Mouse (Mus musculus) right cerebral cortex, postnatal 14 days (tissue): ENCODE results near the gene 2300009A05Rik.

ENCODE experiments used
- DNase-seq: peaks from one replicate; pipeline ENCODE4 v3.0.0; 2022

2300009A05Rik gene

DNA sequence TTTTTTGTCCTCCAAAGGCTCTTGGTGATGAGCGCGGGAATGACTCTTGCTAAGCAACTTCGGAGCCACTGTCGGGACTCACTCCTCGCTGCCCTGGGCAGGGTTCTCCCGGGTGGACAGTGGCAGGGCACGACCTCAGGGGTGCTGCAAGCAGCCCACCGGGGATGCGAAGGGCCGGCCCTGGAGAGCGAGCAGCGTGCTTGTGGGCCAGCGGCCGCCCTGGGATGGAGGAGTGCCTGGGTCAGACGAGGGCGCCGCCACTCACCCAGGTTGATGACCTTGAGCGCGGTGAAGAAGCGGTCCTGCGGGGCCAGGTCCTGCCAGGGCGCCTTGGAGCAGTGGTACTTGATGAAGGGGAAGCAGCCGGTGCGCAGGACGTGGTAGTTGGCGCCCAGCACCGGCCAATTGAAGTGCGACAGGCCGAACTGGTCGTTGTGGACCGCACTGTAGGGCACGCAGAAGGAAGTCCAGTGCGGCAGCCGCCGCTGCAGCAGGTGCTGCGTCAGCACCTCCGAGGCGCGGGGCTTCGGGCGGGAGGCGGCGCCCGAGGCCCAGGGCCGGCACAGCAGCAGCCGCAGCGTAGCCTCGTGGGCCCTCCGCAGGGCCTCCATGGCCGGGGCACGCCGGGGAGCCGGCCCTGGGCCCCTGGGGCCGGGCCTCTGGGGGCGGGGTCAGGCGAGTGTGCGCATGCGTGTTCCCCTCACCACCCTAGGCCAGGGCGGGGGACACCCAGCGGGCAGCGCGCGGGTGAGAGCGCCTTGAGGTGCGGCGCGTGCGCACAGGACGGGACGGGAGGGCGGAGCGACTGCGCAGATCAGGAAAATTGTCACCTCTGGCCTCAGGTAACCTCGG, at the start of gene 2300009A05Rik:
Gene 2300009A05Rik (minus strand): TSS at position 636 of the 852 bp plus-strand sequence.
- peak; percentile 92 for DNase-seq

DNA sequence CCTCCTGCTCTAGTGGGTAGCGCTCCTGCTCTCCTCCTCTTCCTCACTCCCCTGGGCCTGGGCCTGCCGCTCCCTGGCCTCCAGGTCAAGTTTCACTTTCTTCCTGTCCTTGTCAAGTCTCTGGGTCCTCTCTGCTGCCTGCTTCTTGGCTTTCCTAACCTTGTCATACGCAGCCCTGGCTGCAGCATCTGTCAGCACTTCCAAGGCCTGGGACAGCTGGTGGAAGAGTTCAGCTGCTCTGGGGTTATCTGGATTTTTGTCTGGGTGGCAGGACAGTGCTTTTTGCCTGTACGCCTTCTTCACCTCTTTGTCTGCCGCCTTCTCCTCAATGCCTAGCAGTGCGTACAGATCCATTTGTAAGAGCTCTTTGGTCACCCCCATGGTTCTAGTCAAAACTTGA, 44.6 kb upstream of the 2300009A05Rik start:
- no peak for DNase-seq

DNA sequence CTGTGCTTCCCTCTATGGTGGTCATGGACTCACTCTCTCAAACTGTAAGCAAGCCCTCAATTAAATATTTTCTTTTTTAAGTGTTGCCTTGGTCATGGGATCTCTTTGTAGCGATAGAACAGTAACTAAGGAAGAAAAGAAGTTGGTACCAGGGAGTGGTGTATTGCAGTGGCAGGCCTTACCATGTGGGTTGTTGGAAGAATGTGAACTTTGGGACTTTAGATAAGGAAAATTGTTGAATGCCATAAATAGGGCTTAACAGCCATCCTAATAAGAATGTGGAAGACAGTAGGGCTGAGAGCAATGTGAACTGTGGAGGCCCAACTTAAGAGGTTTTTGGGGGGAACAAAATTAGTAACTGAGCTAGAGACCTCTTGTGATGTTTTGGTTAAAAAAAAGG, 31.6 kb upstream of the 2300009A05Rik start:
- no peak for DNase-seq

DNA sequence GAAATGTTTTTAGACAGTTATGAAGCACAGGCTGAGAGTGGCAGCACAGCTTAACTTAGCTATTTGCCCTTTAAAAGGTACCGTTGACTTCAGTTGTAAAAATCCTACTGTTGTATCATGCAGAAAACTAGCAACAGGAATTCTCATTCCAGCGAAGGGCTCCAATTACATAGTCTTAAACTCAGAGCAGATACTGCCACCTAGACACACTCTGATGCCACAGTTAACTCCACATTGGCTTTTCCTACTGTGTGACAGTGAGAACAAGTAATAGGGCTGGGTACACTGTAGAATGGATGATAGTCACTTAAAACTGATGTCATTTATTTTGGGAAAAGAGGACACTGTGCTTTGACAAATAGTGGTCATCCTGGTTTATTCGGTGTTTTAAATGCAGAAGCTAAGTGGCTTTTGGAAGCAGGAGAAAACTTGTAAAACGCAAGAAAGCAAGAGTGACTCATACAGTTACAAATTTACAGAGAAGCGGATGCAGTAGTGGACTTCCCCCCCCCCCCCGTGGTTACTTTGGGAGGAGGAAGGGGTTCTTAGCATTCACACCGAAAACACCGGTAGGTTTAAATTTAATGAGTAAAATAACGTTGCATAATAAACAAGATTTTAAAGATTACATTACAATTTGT, 22.2 kb upstream of the 2300009A05Rik start:
- DNase-seq, result no peak

DNA sequence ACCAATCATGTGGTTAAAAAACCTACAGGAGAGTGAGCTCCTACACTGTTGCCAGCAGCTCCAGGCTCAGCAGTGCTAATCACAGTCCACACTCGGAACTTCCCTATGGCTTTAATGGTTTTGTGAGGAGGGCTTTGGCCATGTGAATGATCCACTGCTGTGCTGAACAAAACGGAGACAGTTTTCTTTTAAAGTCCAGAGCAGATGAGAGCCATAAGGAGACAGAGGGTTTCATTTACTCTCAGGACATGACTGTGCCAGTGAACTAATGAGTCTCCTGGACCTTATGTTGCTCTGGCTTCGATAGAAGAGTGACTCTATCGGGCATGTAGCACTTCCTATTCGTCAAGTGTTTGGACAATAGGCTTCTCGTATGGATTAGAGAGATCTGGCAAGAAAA, 21.4 kb upstream of the 2300009A05Rik start:
- no peak for DNase-seq

DNA sequence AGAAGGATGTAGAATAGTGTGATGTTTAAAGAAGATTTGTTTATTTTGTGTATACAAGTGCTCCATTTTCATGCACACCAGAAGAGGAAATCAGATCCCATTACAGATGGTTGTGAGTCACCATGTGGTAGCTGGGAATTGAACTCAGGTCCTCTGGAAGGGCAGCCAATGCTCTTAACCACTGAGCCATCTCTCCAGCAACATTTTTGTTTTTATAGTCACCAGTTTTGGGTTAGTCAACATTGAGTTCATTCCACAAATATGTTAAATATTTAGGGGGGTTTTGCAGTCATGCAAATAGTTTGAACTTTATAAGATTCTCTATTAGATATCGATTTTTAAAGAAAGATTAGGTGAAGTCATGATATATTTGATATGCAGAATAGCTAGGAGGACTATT, 1.1 kb upstream of the 2300009A05Rik start:
- no peak for DNase-seq

DNA sequence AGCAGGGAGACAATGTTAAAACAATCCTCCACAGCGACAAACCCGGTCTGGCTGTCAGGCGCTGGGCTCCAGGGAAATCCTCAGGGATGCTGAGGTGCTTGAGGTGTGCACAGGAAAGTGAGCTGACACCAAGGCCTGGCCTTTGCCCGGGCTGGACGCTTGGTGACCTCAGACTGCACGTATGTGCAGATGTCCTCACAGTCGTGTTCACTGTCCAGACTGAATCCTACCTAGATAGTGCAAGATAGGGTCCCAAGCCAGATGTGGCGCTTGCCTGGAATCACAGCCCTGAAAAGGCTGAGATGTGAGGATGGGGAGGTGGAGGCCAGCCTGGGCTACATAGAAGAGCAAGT, 393 bp upstream of the 2300009A05Rik start:
- no peak for DNase-seq

DNA sequence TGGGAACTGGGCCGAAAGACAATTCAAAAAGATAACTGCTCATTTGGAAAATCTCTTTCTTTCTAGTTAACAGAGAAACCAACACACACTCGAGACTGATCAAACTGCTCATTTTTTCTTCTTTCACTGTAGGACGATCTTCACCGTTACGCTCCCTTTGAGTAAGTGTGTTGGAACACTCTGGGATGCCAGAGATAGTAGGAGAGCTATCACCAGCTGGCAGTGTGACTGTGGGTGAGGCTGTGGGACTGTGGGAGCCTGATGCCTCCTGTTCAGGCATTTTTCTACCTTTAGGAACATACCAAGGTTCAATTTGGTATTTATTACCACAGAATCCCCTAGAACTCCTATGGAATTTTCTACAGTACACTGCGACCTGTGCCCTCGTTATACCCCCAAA, 3.4 kb downstream of the 2300009A05Rik start:
- DNase-seq, result peak; percentile 9

DNA sequence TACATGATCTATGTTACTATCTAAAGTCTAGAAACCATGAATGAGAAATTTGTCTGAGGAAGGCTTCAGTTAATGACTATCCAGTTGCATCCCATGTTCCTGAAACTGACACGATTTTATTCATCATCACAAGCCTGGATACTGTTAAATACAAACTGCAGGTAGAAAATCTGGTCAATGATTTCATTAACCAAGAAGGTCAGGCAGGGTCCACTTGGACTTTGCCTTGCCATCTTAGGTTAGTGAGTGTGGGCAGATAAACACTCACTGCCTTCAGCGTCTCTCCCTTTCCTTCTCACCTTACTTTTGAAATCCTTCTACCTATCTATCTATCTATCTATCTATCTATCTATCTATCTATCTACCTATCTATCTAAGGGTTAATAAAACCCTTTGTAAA, 7.7 kb downstream of the 2300009A05Rik start:
- DNase-seq, result no peak

DNA sequence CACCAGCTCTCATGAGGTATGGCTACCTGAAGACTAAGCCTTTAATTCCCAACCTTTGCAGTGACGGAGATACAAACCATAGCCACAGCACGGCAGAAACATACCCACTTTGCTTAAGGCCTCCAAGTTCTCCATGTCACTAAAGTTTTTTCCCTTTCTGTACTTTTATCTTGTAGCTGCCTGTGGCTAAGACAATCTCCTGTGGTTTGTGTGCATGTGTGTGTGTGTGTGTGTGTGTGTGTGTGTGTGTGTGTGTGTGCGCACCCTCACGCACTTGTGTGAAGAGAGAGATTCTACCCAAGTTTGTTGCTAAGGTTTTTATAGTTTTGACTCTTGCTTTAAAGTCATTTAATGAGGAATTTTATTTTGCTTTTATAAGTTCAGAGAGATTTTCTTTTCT, 16.3 kb downstream of the 2300009A05Rik start:
- DNase-seq, result no peak

DNA sequence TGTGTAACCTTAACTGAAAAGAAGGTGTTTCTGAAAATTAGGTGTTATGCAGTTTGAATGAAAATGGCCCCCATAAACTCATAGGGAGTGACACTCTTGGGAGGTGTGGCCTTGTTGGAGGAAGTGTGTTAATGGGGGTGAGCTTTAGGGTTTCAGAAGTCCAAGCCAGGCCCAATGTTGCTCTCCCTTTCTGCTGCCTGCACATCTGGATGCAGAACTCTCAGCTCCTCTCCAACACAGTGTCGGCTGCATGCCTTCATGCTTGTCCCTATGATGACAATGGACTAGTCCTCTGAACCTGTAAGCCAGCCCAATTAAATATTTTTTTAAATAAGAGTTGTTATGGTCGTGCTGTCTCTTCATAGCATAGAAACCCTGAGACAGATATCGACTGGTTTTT, 18.7 kb downstream of the 2300009A05Rik start:
- DNase-seq, result no peak

DNA sequence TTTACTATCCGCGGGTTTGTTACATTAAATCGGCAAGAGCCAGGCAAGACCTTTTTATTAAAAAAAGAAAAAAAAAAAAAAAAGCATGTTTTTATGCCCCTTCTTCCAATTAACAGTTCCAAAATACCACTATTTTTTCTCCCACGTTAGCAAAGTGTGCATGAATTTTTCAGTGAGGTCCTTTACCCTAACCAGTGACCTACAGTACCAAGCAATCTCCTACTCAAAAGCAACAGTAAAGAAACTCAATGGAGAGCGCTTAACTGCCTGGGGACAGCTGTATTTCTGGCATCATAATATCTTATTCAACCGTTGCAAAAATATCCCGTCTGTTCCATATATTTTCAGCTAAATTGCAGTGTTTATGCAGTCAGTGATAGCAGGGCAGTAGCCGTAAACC, 20.9 kb downstream of the 2300009A05Rik start:
- no peak for DNase-seq

DNA sequence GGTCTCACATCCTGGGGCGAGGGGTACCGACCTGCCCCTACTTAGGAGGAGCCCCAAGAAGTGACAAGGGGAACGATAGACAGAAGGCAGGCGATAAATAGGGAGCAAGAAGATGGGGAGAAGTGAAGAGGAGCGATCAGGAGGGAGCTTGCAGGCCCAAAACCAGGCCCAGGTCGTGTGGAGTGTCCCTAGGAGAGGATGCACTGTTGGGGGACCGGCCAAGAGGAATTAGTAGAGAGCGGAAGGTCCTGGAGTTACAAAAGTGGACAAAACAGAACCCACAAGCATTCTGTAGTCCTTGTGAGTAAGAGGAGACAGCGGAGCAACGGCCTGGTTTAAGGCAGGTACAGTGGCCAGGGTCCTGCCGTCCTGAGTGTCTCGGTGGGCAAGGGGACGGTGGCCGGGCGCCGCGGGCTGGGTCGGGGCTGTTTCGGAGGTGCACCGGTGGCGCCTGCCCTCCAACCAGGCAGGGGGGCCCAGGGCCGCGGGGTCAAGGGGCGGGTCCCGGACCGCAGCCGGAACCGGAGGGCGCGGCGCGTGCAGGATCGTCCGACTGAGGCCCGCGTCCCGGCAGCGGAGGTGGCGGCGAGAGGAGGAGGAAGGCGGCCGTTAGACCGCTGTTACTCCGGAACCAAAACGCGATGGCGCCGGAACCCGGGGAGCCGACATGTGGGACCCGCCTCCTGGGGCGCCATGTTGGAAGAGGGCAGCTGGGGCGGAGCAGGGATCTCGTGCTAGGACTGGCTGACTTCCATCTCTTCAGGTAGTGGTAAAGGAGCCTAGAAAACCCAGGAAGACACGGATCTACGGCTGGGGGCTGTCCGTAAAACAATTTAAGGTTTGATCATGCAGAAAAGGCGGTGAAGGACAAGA, 21.5 kb downstream of the 2300009A05Rik start, which contains the start of gene Map2k5:
Gene Map2k5 (minus strand): TSS at position 633 of the 873 bp plus-strand sequence.
- DNase-seq, result peak; percentile 93

DNA sequence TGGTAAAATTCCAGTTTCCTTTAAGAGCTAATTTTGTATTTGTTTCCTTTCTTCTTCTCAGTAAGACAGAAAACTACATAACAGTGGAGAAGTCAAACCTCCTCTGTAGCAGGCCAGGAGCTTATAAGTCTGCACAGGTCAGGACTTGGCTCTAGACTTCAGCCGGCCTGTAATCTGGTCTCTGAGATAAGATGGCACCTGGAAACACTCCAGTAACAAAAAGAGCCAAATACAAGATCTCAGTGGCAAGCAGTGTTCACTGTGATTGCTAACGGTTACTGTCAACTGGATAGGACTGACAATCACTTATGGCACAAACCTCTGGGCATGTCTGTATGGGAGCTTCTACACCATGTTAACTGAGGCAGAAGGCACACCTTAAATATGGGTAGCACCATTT, 25.7 kb downstream of the 2300009A05Rik start:
- no peak for DNase-seq

DNA sequence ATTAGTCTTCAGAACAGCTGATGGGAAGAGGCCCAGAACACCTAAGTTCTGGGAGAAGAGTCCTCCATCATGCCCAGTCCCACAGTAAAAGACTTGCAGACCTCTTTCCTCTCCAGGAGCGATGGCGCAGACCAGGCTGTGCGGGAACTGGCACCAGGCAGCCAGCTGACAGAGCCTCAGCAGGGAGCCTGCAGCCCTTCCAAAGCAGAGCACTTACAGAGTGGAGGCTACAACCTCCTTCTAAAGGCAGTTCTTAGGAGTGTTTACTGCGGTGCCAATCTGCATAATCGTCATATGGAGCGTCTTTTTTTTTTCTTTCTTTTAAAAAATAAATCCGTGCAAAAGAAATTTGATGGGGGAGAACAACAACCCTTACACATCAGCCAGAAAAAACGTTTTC, 26.5 kb downstream of the 2300009A05Rik start:
- no peak for DNase-seq

DNA sequence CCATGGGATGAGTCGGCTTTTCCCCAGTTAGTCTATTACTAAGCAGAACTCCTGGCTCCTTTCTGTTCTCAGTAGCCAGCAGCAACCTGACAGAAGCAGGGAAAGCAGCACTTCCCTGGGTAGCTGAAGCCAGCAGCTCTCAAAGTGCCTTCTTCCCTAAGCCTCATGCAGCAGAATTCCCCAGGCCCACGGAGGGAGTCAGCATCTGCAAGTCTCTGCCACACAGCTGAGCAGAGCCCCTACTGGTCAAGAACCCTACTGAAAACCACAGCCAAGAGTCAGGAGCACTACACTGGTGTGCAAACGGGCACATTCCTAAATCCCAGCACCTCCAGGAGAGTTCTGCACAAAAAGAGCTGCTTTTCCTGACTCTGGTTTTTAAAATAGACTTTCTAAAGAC, 38.6 kb downstream of the 2300009A05Rik start:
- DNase-seq, result no peak

DNA sequence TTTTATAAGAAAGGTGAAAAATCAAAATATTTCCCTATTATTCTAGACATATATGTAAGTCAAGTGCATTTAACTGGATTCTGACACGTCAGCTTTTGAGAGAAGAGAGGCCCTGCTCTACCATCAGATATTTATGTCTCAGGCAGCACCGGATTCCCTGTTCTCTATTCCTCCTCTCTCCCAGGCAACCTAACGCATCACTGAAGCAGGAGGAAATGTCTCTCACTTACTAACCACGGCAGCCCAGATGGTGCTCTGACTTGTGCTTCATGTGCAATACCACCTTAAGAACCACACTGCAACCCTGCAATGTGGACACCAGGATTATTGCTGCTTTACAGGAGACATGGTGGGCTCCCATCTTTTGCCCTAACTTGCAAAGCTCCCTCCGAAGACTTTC, 40.0 kb downstream of the 2300009A05Rik start:
- DNase-seq, result no peak

DNA sequence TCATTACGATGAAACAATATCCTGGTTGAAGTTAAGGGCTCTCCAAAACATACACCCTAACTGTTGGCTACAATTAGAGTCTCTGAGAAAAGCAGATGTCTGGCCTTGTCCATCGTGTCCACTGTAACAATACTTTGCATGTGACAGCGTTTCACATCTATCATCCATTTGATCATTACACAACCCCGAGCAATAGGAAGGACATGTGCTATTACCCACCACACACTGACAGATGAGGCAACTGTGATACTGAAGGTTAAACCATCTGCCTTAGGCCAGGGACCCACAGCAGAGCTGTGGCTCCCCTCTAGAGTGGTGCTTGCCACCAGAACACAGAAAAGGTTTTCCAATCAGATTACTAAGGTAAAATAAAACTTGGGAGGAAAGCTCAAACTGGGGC, 42.3 kb downstream of the 2300009A05Rik start:
- no peak for DNase-seq

DNA sequence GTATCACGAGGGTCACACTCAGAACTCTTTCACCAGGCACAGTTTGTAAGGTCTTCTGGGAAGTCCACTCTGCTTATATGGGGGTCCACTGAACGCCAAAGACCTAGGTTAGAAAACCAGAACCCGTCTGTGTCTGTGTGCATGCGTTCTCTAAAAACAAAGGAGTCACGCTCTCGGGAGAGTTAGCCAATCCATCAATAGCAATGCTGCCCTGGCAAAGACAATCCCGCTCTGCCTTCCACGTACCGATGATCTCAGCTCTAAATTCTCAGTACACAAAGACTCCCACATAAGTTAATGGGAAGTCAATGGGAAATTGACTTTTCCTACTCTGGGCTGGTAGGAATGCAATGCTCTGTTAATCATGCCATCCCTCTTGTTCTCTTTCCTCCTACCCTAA, 42.8 kb downstream of the 2300009A05Rik start:
- DNase-seq, result no peak

DNA sequence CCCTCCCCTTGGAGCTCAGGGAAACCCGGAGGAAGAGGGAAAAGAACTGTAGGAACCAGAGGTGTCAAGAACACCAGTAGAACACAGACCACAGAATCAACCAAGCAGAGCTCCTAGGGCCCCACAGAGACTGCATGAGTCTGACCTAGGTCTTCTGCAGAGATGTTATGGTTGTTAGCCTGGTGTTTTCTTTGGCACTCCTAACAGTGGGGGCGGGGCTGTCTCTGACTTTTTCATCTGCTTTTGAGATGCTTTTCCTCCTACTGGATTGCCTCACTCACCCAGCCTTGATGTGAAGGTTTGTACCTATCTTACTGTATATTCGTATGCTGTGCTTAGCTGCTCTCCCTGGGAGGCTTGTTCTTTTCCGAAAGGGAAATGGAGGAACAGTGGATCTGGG, 44.9 kb downstream of the 2300009A05Rik start:
- no peak for DNase-seq

DNA sequence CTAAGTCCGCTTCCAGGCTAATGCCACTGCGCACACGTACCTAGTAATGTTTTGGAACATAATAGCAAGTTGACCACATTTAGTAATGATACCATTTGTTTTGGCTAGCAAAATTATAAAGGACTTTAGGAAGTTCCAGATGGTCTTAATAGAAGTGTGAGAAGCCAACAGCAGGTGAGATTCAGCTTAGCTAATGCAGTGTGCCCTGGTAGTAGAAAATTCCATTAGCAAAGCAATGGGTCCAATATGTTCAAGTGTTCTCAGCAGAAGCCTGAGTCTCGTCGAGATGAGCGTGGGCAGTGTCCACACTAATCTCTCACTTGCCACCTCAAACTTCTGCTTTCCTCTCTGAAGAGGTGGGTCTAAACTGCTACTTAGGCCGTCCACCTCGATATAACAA, 49.0 kb downstream of the 2300009A05Rik start:
- no peak for DNase-seq

DNA sequence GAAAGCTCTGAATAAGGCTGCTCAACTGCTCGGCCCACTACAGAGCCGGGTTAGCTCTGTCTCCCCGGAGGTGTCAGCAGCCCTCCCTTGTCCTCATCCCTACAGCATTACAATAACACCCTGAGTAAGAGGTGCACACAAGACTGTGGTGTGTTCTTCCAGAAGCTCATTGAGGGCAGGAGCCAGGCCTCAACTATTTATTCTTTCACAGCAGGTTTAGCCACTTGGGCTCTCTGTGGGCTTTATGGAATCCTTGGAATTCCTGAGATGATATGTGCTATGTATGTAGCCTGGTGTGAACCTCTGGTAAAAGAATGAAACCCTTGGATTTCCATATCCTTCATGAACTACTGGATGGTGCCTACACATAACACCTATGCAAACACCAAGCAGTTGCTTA, 49.8 kb downstream of the 2300009A05Rik start:
- no peak for DNase-seq

DNA sequence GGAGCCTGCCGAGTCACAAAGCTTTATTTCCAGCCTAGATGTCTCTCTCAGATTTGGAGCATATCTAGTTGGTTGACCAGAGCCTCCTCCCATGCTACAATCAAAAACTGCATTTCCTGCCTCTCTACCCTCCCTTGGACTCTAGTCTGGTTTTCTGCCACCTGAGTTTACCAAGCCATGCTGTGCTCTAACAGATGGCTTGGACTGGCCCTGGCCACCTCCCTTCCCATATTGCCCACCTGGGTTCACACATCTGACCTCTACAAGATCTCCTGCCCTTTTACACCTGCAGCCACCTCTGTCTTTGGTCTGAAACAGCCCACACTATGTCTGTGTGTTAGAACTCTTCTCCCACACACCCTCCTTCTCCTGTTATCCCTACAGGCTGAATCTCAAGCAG, 50.9 kb downstream of the 2300009A05Rik start:
- no peak for DNase-seq

DNA sequence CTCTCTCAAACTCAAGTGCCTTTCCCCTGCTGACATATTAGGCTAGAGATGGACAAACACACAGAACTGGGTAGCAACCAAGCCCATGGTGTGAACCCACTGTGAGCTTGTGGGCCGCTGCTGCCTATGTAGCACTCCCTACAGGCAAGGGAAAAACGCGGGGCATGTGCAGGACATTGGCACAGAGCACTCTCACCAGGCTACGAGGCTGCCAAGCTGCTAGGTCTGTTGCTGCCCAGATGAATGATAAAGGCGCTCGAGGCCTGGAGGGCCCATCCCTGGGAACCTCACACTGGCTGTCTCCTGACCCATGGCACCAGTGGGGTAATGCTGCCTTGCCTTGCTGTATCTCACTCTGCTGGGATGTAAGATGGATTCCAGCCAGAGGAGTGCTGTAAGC, 53.0 kb downstream of the 2300009A05Rik start:
- DNase-seq, result no peak
